Mouse (Mus musculus): ENCODE measurements around the gene Carmil3. TPM values are rescaled to one million over a fixed set of nuclear protein-coding genes. Genes with fewer than 3 reads are reported as not detected.

Gene Carmil3
- 5.2 and 6.6 TPM in 2 replicates for polyA plus RNA-seq (2016; fragmentation: Nextera tagmentation; extraction: Ambion mirVana)

DNA sequence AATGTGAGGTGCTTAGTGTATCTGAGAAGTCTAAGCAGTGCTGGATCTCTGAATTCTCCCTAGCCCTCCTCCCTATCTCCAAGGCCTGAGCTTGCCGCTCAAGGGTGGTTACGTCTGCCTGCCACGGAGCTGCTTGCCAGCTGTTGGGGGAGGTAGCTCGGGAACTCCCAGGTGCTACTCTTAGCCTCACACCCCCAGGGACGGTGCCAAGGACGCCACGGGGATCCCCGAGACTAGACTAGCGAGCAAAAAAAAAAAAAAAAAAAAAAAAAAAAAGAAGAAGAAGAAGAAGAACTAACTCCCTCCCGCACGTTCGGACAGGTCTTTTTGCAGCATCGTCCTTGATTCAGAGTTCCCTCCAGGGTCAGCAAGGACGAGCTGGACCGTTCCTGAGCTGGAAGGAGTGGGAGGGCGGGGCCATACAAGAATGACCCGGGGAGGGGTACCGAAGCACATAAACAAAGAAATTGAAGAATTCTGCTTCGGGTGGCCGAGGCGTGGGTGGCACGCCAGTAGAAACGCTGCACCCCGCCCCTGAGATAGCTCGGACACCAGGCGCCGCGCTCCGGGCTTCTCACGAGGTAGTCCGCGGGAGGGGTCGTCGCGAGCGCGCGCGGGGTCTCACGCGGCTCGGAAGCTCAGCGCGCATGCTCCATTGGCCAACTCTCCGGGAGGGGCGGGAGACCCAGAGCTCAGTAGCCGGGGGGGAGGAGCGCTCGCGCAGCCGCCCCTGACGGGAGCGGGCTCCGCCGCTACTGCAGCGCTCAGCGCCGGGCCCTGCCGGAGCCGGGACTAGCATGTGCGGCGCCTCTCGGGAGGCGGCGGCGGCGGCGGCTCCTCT, at the start of gene Carmil3:
Carmil3 (plus strand) TSS at position 291 of the 841 bp plus-strand sequence.
- peak; percentile 82 for DNase-seq (ENCODE audit: low spot score)
- peak within 1 kb of the TSS; percentile 92 for H3K27ac ChIP-seq (replicated peaks)
- H3K36me3 ChIP-seq: peaks cover 39% of the 10 kb centered on the region
- no peaks in the 10 kb centered on the region; the same call in 1 of the 2 replicates for H3K27me3 ChIP-seq (ENCODE audit: low read depth, poor library complexity, severe bottlenecking)
- peak within 1 kb of the TSS; percentile 89 for H3K4me3 ChIP-seq
- no peaks in the 10 kb centered on the region for H3K9me3 ChIP-seq (replicated peaks)
- under 1% methylated on average over 67 of the region's 68 CpGs for WGBS
- peaks cover 24% of the 10 kb centered on the region for H3K4me1 ChIP-seq

DNA sequence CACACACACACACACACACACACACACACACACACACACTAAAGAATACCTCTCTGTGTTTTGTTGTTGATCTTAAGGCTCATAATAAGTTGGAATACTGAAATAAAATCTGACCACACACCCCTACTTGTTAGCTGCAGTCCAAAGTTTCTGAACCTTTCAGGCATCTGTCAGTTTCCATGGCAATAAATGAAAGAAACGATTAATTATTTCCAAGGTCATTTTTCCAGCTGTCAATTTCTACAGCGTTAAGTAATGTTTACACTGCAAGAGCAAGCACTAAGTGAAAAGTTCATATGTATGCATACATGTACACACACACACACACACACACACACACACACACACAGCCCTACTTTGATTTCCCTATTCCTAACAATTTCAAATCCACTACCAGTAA, 32.8 kb upstream of the Carmil3 start:
- WGBS: 88% methylated on average over 2 of the region's 2 CpGs
- Histone ChIP-seq H3K4me3 (no peak overlapping the region), H3K27me3 (ENCODE audit: low read depth, poor library complexity, severe bottlenecking) (no peaks in the 10 kb centered on the region), H3K27ac (replicated peaks) (no peak overlapping the region), H3K9me3 (replicated peaks) (peaks cover 9% of the 10 kb centered on the region), H3K36me3 (no peaks in the 10 kb centered on the region), H3K4me1 (no peaks in the 10 kb centered on the region)
- DNase-seq (ENCODE audit: low spot score): no peak

DNA sequence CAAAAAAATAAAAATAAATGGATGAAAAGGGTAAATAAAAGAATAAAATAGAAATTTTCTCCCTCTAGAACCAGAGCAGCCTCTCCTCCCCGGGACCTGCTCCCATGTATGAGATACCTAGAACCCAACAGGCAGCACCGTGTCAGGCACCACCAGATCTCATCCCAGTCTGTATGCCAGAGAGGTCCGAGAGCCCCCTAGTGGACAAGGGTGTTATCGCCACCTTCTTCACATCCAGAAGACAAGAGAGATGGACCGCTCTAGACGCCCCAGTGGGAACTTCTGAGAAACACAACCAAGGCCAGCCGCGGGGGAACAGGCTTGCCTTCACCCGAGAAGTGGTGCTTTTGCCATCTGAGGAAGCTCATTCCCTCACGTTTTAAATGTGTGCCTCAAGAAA, 32.2 kb upstream of the Carmil3 start:
- H3K27me3 ChIP-seq (ENCODE audit: low read depth, poor library complexity, severe bottlenecking): no peaks in the 10 kb centered on the region
- no peaks in the 10 kb centered on the region for H3K36me3 ChIP-seq
- DNase-seq (ENCODE audit: low spot score): peak; percentile 73
- peaks cover 9% of the 10 kb centered on the region for H3K9me3 ChIP-seq (replicated peaks)
- no peak overlapping the region for H3K27ac ChIP-seq (replicated peaks)
- WGBS: 25% methylated on average over 10 of the region's 10 CpGs
- no peak overlapping the region for H3K4me3 ChIP-seq
- H3K4me1 ChIP-seq: no peaks in the 10 kb centered on the region

DNA sequence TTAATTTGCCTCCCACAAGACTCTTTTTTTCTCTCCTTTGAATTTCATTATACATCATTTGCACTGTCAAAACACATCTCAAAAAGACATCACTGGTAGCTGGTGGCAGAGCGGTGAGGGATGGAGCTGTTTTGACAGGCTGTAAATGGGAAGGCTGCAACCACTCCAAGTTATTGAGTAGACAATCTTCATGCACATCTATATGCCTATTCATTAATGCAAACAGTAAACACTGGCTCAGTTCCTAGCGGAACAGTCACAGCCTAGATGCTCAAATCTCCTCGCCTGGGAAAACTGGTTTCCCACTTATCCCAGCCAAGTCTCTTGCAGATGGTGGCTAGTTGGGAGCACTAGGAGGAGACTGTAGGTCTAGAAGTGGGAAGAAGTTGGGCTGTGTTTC, 31.7 kb upstream of the Carmil3 start:
- H3K27ac ChIP-seq (replicated peaks): no peak overlapping the region
- peaks cover 9% of the 10 kb centered on the region for H3K9me3 ChIP-seq (replicated peaks)
- H3K27me3 ChIP-seq (ENCODE audit: low read depth, poor library complexity, severe bottlenecking): no peaks in the 10 kb centered on the region
- WGBS: 97% methylated on average over 3 of the region's 3 CpGs
- no peaks in the 10 kb centered on the region for H3K4me1 ChIP-seq
- no peaks in the 10 kb centered on the region for H3K36me3 ChIP-seq
- no peak for DNase-seq (ENCODE audit: low spot score)
- no peak overlapping the region for H3K4me3 ChIP-seq

DNA sequence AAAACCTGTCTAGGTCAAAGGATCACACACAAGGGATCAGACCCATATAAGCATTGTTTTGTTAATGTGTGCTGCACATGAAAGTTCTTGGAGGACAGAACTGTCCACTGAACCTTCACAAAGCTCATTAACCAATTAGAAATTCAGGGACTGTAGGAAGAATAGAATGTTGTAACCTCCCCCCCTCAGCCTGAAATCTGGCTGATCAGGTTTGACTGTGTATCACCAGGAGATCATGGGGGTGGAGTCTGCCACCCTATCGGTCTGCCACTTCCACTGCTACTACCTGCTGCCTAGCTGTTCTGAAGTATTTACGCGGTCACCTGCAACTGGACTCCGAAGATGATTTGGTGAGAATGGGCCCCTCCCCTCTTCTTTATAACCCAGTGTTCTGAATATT, 30.7 kb upstream of the Carmil3 start:
- no peak for DNase-seq (ENCODE audit: low spot score)
- Histone ChIP-seq H3K9me3 (replicated peaks) (peaks cover 9% of the 10 kb centered on the region), H3K27ac (replicated peaks) (no peak overlapping the region), H3K4me1 (no peaks in the 10 kb centered on the region), H3K27me3 (ENCODE audit: low read depth, poor library complexity, severe bottlenecking) (no peaks in the 10 kb centered on the region), H3K4me3 (no peak overlapping the region), H3K36me3 (no peaks in the 10 kb centered on the region)
- WGBS: 75% methylated on average over 4 of the region's 4 CpGs

DNA sequence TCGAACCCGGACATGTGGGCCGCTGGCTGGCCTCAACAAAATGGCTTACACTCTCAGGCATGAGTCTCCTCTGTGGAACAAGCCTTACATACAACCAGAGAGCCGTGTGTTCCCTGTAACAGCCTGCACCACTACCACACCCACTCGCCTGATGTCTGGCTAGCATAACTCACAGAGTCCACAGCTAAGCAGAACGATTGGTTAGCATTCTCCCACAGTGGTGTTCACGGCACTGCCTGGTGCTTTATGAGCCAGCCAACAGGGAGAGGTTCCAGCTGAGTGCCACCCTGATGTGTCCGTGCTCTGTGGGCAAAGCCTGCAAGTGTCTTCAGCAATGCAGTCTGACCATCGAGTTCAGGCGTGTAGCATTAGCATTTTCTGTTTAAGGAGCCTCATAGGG, 30.2 kb upstream of the Carmil3 start:
- no peak overlapping the region for H3K27ac ChIP-seq (replicated peaks)

DNA sequence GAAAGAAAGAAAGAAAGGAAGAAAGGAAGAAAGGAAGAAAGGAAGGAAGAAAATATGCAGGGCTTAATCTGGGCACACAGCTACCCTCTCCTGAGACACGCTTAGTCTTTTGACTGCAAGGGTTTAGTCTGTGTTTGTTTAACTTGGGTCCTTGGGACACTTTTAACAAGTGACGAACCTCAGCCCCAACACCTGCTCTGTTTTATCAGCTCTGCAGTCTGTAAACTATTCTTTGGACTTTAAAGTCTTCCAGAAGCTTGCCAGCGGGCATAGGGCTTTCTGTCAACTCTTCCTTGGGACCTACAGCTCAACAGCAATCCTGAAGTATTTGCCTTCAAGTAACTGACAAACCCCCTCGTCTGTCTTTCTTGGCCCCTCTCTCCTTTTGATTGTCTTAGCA, 28.7 kb upstream of the Carmil3 start:
- no peak overlapping the region for H3K27ac ChIP-seq (replicated peaks)
- no peak for DNase-seq (ENCODE audit: low spot score)
- no peaks in the 10 kb centered on the region for H3K36me3 ChIP-seq
- no peak overlapping the region for H3K4me3 ChIP-seq
- H3K9me3 ChIP-seq (replicated peaks): no peaks in the 10 kb centered on the region
- no peaks in the 10 kb centered on the region for H3K27me3 ChIP-seq (ENCODE audit: low read depth, poor library complexity, severe bottlenecking)
- no peaks in the 10 kb centered on the region for H3K4me1 ChIP-seq
- WGBS: 67% methylated on average over 4 of the region's 4 CpGs

More for the DNA sequence above, 30.2 kb upstream of the Carmil3 start:
- Histone ChIP-seq H3K27me3 (ENCODE audit: low read depth, poor library complexity, severe bottlenecking) (no peaks in the 10 kb centered on the region), H3K9me3 (replicated peaks) (peaks cover 9% of the 10 kb centered on the region), H3K4me1 (no peaks in the 10 kb centered on the region), H3K4me3 (no peak overlapping the region), H3K36me3 (no peaks in the 10 kb centered on the region)
- no peak for DNase-seq (ENCODE audit: low spot score)
- WGBS: 81% methylated on average over 10 of the region's 10 CpGs

DNA sequence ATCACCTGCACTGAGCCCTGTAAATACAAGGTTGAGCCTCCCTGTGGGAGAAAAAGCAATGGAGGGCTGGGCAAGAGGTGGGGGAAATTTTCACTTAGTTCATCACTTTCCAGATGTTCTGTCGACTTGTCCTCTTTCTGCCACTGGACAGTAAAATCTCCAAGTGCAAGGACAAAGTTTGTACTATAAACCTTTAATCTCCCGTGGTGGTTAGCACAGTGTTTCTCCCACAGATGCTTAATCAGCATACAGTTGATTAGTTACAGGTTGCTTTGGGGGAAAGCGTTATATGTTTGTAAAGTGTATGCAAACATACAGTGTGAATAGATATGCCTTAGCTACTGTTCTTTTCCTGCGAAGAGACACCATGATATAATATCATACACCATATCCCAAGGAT, 24.0 kb upstream of the Carmil3 start:
- peaks cover 10% of the 10 kb centered on the region for H3K4me1 ChIP-seq
- H3K36me3 ChIP-seq: no peaks in the 10 kb centered on the region
- no peak for DNase-seq (ENCODE audit: low spot score)
- WGBS: 80% methylated on average over 4 of the region's 4 CpGs
- H3K27me3 ChIP-seq (ENCODE audit: low read depth, poor library complexity, severe bottlenecking): no peaks in the 10 kb centered on the region; the same call in 1 of the 2 replicates
- H3K9me3 ChIP-seq (replicated peaks): no peaks in the 10 kb centered on the region
- H3K27ac ChIP-seq (replicated peaks): no peak overlapping the region
- no peak overlapping the region for H3K4me3 ChIP-seq

DNA sequence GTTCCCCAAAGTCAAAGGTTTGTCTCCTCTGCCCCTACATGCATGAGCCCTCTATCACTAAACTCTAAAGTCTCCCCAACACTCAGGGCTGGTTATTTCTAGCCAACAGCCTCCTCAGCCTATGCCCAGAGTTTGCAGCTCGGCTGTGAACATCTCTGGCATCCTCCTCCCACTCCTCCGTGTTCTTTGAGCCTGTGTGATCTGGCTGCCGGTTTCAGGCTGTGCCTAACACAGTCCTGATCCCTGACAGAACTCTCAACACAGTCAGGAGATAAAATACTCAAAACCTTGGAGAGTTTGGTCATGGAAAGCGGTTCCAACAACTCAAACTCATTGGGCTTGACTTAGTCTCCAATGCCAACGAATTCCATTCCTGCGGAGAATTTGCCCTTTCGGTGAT, 23.3 kb upstream of the Carmil3 start:
- no peak overlapping the region for H3K4me3 ChIP-seq
- H3K27ac ChIP-seq (replicated peaks): no peak overlapping the region
- H3K9me3 ChIP-seq (replicated peaks): no peaks in the 10 kb centered on the region
- H3K36me3 ChIP-seq: no peaks in the 10 kb centered on the region
- DNase-seq (ENCODE audit: low spot score): no peak
- H3K27me3 ChIP-seq (ENCODE audit: low read depth, poor library complexity, severe bottlenecking): no peaks in the 10 kb centered on the region; the same call in 1 of the 2 replicates
- peaks cover 15% of the 10 kb centered on the region for H3K4me1 ChIP-seq
- 88% methylated on average over 7 of the region's 7 CpGs for WGBS

DNA sequence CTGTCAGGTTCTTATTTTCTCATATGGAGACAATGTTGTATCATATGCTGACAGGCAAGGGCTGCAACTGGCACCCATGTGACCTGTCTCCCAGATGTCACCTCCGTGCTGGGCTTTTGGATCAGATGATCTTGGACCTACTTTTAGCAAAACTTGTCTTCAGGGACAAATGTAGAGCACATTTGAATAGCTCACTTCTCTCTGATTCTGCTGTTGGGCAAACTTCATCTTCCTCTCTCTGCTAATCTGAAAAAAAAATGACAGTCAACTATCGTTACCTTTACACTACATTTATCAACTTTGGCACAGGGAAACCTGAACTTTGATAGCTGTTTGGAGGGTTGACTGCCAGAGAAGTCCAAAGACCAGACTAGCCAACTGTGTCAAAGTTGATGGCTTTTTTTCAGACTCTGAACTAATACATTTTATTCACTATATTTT, 22.1 kb upstream of the Carmil3 start:
- Histone ChIP-seq H3K27me3 (ENCODE audit: low read depth, poor library complexity, severe bottlenecking) (no peaks in the 10 kb centered on the region; the same call in 1 of the 2 replicates), H3K9me3 (replicated peaks) (no peaks in the 10 kb centered on the region), H3K4me1 (peaks cover 15% of the 10 kb centered on the region), H3K27ac (replicated peaks) (no peak overlapping the region), H3K36me3 (no peaks in the 10 kb centered on the region), H3K4me3 (no peak overlapping the region)
- 88% methylated on average over 2 of the region's 2 CpGs for WGBS
- DNase-seq (ENCODE audit: low spot score): no peak

DNA sequence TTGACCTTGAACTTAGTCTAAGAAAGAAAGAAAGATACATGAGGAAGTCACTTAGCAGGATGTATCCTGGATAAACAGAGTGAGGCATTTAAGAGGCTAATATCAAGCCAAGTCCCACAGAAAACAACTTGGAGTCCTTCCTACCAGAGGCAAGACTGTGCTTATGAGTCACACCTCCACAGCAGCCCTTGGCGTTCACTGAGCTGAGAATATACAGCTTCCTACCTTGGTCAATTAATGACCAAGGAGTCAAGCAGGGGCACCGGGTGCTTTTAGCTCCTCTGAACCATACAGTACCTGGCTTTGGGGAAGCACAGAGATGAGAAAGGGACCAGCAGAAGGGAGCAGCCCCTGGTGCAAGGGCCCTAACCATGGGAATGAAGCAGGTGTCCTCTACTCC, 21.4 kb upstream of the Carmil3 start:
- Histone ChIP-seq H3K36me3 (no peaks in the 10 kb centered on the region), H3K4me1 (peaks cover 15% of the 10 kb centered on the region), H3K27me3 (ENCODE audit: low read depth, poor library complexity, severe bottlenecking) (no peaks in the 10 kb centered on the region; the same call in 1 of the 2 replicates), H3K9me3 (replicated peaks) (no peaks in the 10 kb centered on the region), H3K4me3 (no peak overlapping the region), H3K27ac (replicated peaks) (no peak overlapping the region)
- 90% methylated on average over 2 of the region's 2 CpGs for WGBS
- no peak for DNase-seq (ENCODE audit: low spot score)

DNA sequence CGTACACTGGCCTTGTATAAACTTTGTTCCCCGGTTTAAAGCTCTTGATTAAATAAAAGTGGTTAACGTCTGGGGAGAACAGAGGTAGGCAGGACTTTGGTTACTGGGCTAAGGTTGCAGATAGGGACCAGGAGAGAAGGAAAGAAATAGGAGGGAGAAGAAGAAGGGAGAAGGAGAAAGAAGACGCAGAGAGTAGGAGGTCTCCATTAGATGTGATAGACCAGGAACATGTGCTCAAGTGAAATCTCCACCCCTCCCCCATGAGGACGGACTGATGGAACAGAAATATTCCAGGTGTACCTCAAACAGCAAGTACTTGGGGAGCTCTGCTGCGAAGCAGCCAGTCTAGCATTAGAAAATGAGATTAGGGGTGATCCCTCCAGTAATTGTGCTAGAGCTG, 20.6 kb upstream of the Carmil3 start:
- peaks cover 15% of the 10 kb centered on the region for H3K4me1 ChIP-seq
- 83% methylated on average over 6 of the region's 6 CpGs for WGBS

DNA sequence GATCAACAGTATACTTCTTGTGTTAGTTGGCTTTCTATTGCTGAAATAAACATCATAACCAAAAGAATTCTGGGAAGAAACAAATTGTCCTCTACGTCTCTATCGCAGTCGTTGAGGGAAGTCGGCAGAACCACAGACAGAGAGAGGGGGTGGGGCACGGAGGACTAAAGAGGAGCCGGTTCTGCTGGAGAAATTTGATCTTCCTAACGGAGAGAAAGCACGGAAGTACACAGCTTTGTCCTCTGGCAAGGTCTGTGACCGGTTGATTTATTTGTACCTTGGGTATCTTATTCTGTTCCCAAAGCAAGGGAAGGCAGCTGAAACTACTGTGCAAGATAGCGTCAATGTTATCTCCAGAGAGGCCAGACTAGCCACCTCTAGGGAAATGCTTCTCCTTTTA, 19.6 kb upstream of the Carmil3 start:
- WGBS: 20% methylated on average over 10 of the region's 10 CpGs
- DNase-seq (ENCODE audit: low spot score): no peak
- Histone ChIP-seq H3K27ac (replicated peaks) (no peak overlapping the region), H3K27me3 (ENCODE audit: low read depth, poor library complexity, severe bottlenecking) (no peaks in the 10 kb centered on the region; the same call in 1 of the 2 replicates), H3K36me3 (no peaks in the 10 kb centered on the region), H3K4me3 (no peak overlapping the region), H3K4me1 (peaks cover 15% of the 10 kb centered on the region), H3K9me3 (replicated peaks) (no peaks in the 10 kb centered on the region)

More for the DNA sequence above, 20.6 kb upstream of the Carmil3 start:
- DNase-seq (ENCODE audit: low spot score): no peak
- Histone ChIP-seq H3K27ac (replicated peaks) (no peak overlapping the region), H3K27me3 (ENCODE audit: low read depth, poor library complexity, severe bottlenecking) (no peaks in the 10 kb centered on the region; the same call in 1 of the 2 replicates), H3K4me3 (no peak overlapping the region), H3K36me3 (no peaks in the 10 kb centered on the region), H3K9me3 (replicated peaks) (no peaks in the 10 kb centered on the region)

All from midbrain, embryonic 10.5 days (tissue).